Mouse (Mus musculus): ENCODE data around the gene Dlx3. TPM values are rescaled to one million over a fixed set of nuclear protein-coding genes. Genes with fewer than 3 reads are reported as not detected.
A peak's percentile ranks its signal among the peaks of the same experiment; 100 is the strongest.

The Dlx3 gene
- 0.13 and 0.38 TPM in 2 replicates for polyA plus RNA-seq (2014; fragmentation: Nextera tagmentation; extraction: Ambion mirVana)

DNA sequence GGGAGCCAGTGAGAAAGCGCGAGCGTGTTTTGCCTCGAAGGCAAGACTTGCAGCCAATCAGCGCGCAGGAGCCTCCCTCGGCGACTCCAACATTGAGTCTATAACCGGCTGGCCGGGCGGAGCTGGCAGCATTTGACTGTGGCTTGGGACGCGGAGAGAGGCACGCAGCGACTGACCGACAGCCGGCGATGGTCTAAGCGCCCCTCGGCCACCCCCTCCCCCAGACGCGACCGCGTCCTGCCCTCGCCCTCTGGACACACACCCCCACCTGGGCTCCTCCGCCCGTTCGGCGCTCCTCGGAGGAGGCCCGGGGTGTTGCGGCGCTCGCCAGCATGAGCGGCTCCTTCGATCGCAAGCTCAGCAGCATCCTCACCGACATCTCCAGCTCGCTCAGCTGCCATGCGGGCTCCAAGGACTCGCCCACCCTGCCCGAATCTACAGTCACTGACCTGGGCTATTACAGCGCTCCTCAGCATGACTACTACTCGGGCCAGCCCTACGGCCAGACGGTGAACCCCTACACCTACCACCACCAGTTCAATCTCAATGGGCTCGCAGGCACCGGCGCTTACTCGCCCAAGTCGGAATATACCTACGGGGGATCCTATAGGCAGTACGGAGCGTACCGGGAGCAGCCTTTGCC, at the start of gene Dlx3:
Gene Dlx3, plus strand, starts transcription at position 130 of the 643 bp plus-strand sequence.
- Histone ChIP-seq H3K9ac (replicated peaks; ENCODE audit: low read length) (peak within 1 kb of the TSS; percentile 48; the same call in 1 of the 2 replicates), H3K27ac (replicated peaks; ENCODE audit: low read depth, low read length) (no peak within 1 kb of the TSS), H3K4me2 (ENCODE audit: low read length) (peak within 1 kb of the TSS; percentile 68), H3K9me3 (ENCODE audit: control insufficient read depth, low read length) (no peaks in the 10 kb centered on the region), H3K4me1 (ENCODE audit: control insufficient read depth, insufficient read depth, low read length) (peaks cover 13% of the 10 kb centered on the region; the same call in 1 of the 2 replicates), H3K27me3 (ENCODE audit: control insufficient read depth, insufficient read depth, low read length) (peaks cover 78% of the 10 kb centered on the region), H3K36me3 (ENCODE audit: control insufficient read depth, insufficient read depth, low read length) (no peaks in the 10 kb centered on the region), H3K4me3 (replicated peaks; ENCODE audit: low read depth, low read length) (peak within 1 kb of the TSS; percentile 35)
- ATAC-seq (ENCODE audit: low FRiP score, low TSS enrichment) (0 out of 2 replicates have a peak, but pooled peaks have one; percentile 46), DNase-seq (peak; percentile 82)
- WGBS: under 1% methylated on average over 55 of the region's 55 CpGs

DNA sequence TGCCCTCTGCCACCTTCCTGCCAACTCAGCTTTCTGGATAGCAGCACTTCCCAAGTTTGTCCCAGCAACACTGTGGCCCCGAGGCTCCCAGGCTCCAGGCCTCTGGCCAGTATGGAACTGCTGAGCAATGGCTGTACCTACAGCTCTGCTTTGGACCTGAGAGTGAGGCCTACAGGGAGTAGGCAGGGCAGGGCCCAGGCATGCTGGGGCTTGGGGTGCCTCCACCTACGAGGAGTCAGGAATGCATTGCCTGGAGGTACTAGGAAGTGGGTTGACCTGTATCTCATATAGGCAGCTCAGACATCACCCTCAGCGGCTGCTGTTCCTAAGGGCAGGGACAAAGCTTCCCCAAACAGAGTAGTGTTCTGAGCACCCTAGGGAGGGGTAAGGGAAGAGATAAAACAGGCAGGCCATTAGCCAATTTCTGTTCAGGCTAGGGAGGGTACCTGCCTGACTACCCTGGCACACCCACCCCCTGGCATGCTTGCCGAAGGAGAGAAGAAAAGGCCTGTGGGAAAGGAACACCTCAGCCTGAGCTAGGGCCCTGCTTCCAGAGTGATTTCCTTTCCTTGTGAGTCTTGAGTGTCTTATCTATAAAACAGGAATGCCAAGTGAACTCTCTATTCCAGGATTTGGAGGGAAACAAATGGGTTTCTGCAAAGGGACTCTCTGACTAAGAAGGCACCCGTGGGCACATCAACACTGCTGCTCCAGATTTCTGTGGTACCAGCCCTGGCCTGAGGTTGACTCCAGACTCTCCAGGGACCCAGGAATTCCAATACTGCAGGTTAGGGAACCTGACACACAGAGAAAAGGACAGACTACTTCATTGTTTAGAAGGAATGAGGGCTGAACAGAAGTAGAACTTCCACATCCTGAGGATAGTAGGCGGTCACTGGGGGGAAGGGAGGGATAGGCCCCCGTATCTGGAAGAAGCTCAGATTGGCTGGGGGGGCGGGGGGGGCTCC, 49.5 kb upstream of the Dlx3 start:
- Histone ChIP-seq H3K27me3 (ENCODE audit: control insufficient read depth, insufficient read depth, low read length) (peaks cover 5% of the 10 kb centered on the region; the same call in 1 of the 2 replicates), H3K4me2 (ENCODE audit: low read length) (no peak overlapping the region), H3K27ac (replicated peaks; ENCODE audit: low read depth, low read length) (no peak overlapping the region), H3K4me3 (replicated peaks; ENCODE audit: low read depth, low read length) (no peak overlapping the region), H3K9me3 (ENCODE audit: control insufficient read depth, low read length) (no peaks in the 10 kb centered on the region), H3K4me1 (ENCODE audit: control insufficient read depth, insufficient read depth, low read length) (peaks cover 9% of the 10 kb centered on the region), H3K9ac (replicated peaks; ENCODE audit: low read length) (no peak overlapping the region), H3K36me3 (ENCODE audit: control insufficient read depth, insufficient read depth, low read length) (peaks cover 5% of the 10 kb centered on the region; the same call in 1 of the 2 replicates)
- no peak for ATAC-seq (ENCODE audit: low FRiP score, low TSS enrichment)
- DNase-seq: no peak
- 71% methylated on average over 8 of the region's 8 CpGs for WGBS

DNA sequence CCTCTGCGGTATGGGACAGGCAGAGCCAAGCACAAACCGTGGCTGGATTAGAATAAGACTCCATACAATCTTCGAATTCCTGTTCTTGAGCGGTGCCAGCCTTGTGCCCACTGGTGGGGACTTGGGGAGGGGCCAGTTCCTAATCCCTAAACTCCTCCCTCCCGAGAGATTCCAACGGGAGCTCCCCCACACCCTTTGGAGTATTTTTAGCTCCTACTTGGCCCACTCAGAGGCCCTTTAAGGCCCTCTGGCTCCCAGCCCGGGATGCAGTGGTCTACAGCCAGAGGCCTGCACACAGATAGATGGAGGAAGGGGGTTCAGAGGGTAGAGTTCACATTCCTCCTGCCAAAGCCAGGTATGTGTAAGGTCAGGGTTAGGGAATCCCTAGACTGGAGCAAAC, 48.7 kb upstream of the Dlx3 start:
- ATAC-seq (ENCODE audit: low FRiP score, low TSS enrichment) (no peak), DNase-seq (no peak)
- H3K9ac ChIP-seq (replicated peaks; ENCODE audit: low read length): no peak overlapping the region
- H3K36me3 ChIP-seq (ENCODE audit: control insufficient read depth, insufficient read depth, low read length): no peaks in the 10 kb centered on the region
- H3K4me3 ChIP-seq (replicated peaks; ENCODE audit: low read depth, low read length): no peak overlapping the region
- no peaks in the 10 kb centered on the region for H3K9me3 ChIP-seq (ENCODE audit: control insufficient read depth, low read length)
- H3K4me2 ChIP-seq (ENCODE audit: low read length): no peak overlapping the region
- H3K4me1 ChIP-seq (ENCODE audit: control insufficient read depth, insufficient read depth, low read length): peaks cover 13% of the 10 kb centered on the region
- 49% methylated on average over 7 of the region's 7 CpGs for WGBS
- H3K27ac ChIP-seq (replicated peaks; ENCODE audit: low read depth, low read length): no peak overlapping the region
- H3K27me3 ChIP-seq (ENCODE audit: control insufficient read depth, insufficient read depth, low read length): peaks cover 7% of the 10 kb centered on the region; the same call in 1 of the 2 replicates

DNA sequence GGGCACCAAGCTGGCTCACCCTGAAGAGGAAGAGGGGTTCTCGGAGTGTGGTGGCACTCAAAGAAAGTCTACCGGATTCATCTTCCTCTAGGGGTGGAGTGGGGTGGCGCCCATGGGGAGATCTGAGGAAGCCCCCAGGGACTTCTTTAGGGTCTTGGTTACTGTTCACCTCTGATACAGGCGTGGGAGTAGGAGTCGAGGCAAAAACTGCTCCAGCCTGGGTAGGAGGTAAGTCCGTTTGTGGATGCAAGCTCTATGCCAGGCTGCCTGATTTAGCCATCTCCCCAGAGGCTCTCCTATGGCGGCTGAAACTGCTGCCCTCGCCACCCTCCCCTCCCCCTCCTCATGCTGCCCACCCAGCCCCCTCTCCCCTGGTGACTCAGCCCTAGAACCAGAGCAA, 47.8 kb upstream of the Dlx3 start:
- H3K4me1 ChIP-seq (ENCODE audit: control insufficient read depth, insufficient read depth, low read length): peaks cover 13% of the 10 kb centered on the region
- peaks cover 7% of the 10 kb centered on the region; the same call in 1 of the 2 replicates for H3K27me3 ChIP-seq (ENCODE audit: control insufficient read depth, insufficient read depth, low read length)
- DNase-seq (no peak), ATAC-seq (ENCODE audit: low FRiP score, low TSS enrichment) (no peak)
- no peak overlapping the region for H3K4me2 ChIP-seq (ENCODE audit: low read length)
- H3K36me3 ChIP-seq (ENCODE audit: control insufficient read depth, insufficient read depth, low read length): no peaks in the 10 kb centered on the region
- no peaks in the 10 kb centered on the region for H3K9me3 ChIP-seq (ENCODE audit: control insufficient read depth, low read length)
- no peak overlapping the region for H3K4me3 ChIP-seq (replicated peaks; ENCODE audit: low read depth, low read length)
- H3K27ac ChIP-seq (replicated peaks; ENCODE audit: low read depth, low read length): no peak overlapping the region
- H3K9ac ChIP-seq (replicated peaks; ENCODE audit: low read length): no peak overlapping the region
- WGBS: 67% methylated on average over 8 of the region's 8 CpGs

DNA sequence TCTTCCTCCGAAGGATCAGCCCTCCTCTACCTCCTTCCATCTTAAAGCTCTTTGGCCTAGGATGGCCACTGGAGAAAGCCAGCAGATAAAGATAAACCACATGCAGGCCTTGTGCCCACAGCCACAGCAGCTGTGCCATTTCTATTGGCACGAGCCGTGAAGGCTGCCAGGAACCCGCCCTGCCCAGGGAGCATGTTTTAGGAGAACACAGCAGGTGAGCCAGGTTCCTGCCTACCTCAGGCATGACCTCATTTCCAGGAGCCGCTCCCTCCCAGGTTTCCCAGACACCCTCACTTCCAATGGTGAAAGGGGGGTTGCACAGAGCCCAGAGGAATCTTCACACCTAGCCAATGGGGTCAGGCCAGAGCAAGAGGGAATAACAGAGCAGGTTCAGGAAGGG, 47.1 kb upstream of the Dlx3 start:
- H3K27ac ChIP-seq (replicated peaks; ENCODE audit: low read depth, low read length): no peak overlapping the region
- WGBS: 75% methylated on average over 5 of the region's 5 CpGs
- H3K36me3 ChIP-seq (ENCODE audit: control insufficient read depth, insufficient read depth, low read length): no peaks in the 10 kb centered on the region
- ATAC-seq (ENCODE audit: low FRiP score, low TSS enrichment): no peak
- no peak for DNase-seq
- peaks cover 13% of the 10 kb centered on the region for H3K4me1 ChIP-seq (ENCODE audit: control insufficient read depth, insufficient read depth, low read length)
- H3K4me3 ChIP-seq (replicated peaks; ENCODE audit: low read depth, low read length): no peak overlapping the region
- H3K4me2 ChIP-seq (ENCODE audit: low read length): no peak overlapping the region
- H3K9ac ChIP-seq (replicated peaks; ENCODE audit: low read length): no peak overlapping the region
- no peaks in the 10 kb centered on the region for H3K9me3 ChIP-seq (ENCODE audit: control insufficient read depth, low read length)
- peaks cover 7% of the 10 kb centered on the region; the same call in 1 of the 2 replicates for H3K27me3 ChIP-seq (ENCODE audit: control insufficient read depth, insufficient read depth, low read length)

DNA sequence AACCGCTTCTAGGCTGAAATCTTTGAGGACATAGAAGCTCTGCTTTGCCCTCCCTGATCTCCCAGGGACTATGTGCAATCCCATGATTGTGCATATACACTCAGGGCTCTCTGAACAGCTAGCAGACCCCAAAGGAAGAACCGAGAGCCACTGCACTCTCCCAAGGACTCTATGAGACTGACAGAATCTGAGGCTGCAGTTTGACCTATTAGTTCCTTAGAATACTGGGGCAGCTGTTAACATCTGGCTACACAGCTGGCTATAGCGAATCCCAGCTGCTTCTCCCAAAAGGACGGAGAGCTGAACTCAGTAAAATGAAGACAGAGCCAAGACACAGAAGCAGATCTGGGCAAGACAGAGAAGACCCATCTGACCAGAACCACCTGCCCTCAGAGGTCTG, 46.1 kb upstream of the Dlx3 start:
- Histone ChIP-seq H3K4me2 (ENCODE audit: low read length) (no peak overlapping the region), H3K27ac (replicated peaks; ENCODE audit: low read depth, low read length) (no peak overlapping the region), H3K9me3 (ENCODE audit: control insufficient read depth, low read length) (no peaks in the 10 kb centered on the region), H3K9ac (replicated peaks; ENCODE audit: low read length) (no peak overlapping the region), H3K27me3 (ENCODE audit: control insufficient read depth, insufficient read depth, low read length) (peaks cover 11% of the 10 kb centered on the region; the same call in 1 of the 2 replicates), H3K36me3 (ENCODE audit: control insufficient read depth, insufficient read depth, low read length) (no peaks in the 10 kb centered on the region), H3K4me3 (replicated peaks; ENCODE audit: low read depth, low read length) (no peak overlapping the region), H3K4me1 (ENCODE audit: control insufficient read depth, insufficient read depth, low read length) (peaks cover 13% of the 10 kb centered on the region)
- no peak for ATAC-seq (ENCODE audit: low FRiP score, low TSS enrichment)
- DNase-seq: no peak
- WGBS: 87% methylated on average over 4 of the region's 4 CpGs

DNA sequence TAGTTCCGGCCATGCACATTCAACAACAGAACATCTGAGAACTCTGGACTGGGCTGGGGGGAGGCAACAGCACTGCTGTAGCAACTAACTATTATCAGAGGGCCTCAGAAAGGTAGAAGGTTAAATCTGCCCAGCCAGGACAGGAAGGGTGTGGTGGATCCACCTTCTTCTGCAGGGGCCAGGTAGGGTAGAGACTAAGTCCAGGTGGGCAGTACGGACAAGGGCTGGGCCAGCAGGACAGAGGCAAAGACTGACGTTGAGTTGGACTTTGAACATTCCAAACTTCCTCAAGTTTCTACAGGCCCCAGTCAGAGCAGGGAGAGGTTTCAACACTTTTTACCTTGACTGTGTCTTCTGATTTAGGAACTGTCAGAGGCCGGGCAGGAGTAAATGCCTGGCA, 45.2 kb upstream of the Dlx3 start:
- WGBS: 84% methylated on average over 4 of the region's 4 CpGs
- peaks cover 13% of the 10 kb centered on the region for H3K4me1 ChIP-seq (ENCODE audit: control insufficient read depth, insufficient read depth, low read length)
- peaks cover 16% of the 10 kb centered on the region; the same call in 1 of the 2 replicates for H3K27me3 ChIP-seq (ENCODE audit: control insufficient read depth, insufficient read depth, low read length)
- no peaks in the 10 kb centered on the region for H3K36me3 ChIP-seq (ENCODE audit: control insufficient read depth, insufficient read depth, low read length)
- no peak overlapping the region for H3K27ac ChIP-seq (replicated peaks; ENCODE audit: low read depth, low read length)
- ATAC-seq (ENCODE audit: low FRiP score, low TSS enrichment) (no peak), DNase-seq (no peak)
- no peaks in the 10 kb centered on the region for H3K9me3 ChIP-seq (ENCODE audit: control insufficient read depth, low read length)
- H3K9ac ChIP-seq (replicated peaks; ENCODE audit: low read length): no peak overlapping the region
- H3K4me2 ChIP-seq (ENCODE audit: low read length): peak overlapping the region; percentile 82
- H3K4me3 ChIP-seq (replicated peaks; ENCODE audit: low read depth, low read length): peak overlapping the region; percentile 53; the same call in 1 of the 2 replicates

DNA sequence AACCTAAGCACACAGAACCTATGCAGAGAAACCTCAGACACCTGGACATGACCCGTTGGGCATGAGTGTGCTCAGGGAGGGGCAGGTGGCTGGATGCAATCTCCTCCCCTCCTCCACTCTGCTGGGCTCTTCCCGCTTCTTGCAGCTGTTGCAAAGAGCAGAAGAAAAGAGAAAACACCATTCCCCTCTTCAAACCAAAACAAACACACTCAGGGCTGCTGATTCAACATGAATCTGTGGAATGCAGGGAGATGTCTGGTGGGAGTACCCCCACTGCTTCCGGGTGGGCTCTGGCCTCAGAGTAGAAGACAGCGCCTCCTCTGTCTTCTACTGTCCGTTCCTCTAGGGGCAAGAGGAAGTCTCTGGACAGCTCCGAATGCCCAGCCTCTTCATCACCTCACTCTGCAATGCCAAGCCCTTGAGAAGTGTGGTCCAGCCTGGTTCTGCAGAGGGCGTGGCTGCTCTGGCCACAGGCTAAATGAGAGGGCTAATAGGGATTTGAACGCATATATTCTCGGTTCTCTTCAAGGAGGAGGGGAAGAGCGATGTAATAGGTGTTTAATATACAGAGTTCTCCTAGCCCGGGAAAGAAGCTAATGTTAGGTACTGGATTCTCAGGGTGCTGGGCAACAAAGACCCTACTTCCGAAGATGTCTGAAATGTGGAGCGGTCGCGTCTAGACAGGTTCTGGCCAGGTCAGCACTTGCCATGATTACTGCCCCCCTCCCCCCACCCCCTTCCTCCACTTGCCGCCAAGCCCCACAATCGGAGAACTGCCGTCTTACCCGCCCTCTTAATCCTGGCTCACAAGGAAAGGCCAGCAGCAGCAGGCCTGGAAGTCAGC, 44.5 kb upstream of the Dlx3 start:
- H3K36me3 ChIP-seq (ENCODE audit: control insufficient read depth, insufficient read depth, low read length): no peaks in the 10 kb centered on the region
- H3K4me1 ChIP-seq (ENCODE audit: control insufficient read depth, insufficient read depth, low read length): peaks cover 13% of the 10 kb centered on the region
- H3K4me3 ChIP-seq (replicated peaks; ENCODE audit: low read depth, low read length): peak overlapping the region; percentile 53
- H3K9me3 ChIP-seq (ENCODE audit: control insufficient read depth, low read length): no peaks in the 10 kb centered on the region
- H3K9ac ChIP-seq (replicated peaks; ENCODE audit: low read length): peak overlapping the region; percentile 68
- ATAC-seq (ENCODE audit: low FRiP score, low TSS enrichment) (no peak), DNase-seq (no peak)
- H3K27ac ChIP-seq (replicated peaks; ENCODE audit: low read depth, low read length): no peak overlapping the region
- peaks cover 16% of the 10 kb centered on the region; the same call in 1 of the 2 replicates for H3K27me3 ChIP-seq (ENCODE audit: control insufficient read depth, insufficient read depth, low read length)
- 9% methylated on average over 19 of the region's 19 CpGs for WGBS
- peak overlapping the region; percentile 82 for H3K4me2 ChIP-seq (ENCODE audit: low read length)

Data from midbrain, embryonic 14.5 days (tissue).